Mouse (Mus musculus): ENCODE measurements at regions not wholly inside any gene's neighbourhood (a gene's known extent, or its start where the extent isn't known, plus 50 kb on each side); places are given as distances from the start of the nearest gene placed in this dataset.
A peak's percentile ranks its signal among the peaks of the same experiment; 100 is the strongest.

DNA sequence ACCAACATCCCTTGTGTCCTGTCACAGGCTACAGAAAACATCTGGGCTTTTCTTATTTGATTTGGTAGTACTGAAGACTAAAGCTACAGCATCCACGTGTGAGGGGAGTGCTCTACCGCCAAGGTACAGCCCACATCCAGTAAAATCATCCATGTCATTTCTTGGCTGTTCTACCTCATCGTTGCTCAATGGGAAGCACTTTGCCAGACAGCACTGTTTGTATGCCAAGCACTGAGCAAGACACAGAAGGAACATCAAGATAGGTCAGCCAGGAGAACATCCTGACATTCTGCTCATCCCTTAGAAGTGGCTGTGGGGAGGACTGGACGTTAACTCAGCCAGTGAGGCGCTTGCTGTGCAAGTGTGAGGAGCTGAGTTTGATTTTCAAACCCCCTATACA, 178.9 kb downstream of the Insig2 start:
- no peak for ATAC-seq (replicated peaks; ENCODE audit: poor library complexity)

DNA sequence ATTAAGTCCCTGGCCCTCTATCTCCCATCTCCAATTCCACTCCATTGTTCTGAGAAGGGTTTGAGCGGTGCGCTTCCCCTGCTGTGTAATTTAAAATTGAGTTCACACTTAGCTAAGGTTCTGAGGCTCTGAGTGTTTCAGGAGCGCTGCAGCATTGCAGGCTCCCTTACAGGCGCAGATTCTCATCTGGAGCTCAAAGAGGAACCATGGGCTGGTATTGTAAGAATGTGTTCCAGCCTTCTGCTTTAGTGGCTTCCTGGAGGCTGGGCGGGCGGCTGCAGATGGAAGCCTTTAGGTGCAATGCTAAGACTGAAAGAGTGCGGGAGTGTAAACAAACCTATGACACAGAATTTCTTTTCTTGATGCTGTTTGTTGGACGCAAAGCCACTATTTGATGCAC, 177.8 kb downstream of the Insig2 start:
- no peak for ATAC-seq (replicated peaks; ENCODE audit: poor library complexity)

GRCm38 (mm10) chr1:121168651-121169050, 163.7 kb downstream of the Insig2 start:
- no peak for ATAC-seq (replicated peaks; ENCODE audit: poor library complexity)

DNA sequence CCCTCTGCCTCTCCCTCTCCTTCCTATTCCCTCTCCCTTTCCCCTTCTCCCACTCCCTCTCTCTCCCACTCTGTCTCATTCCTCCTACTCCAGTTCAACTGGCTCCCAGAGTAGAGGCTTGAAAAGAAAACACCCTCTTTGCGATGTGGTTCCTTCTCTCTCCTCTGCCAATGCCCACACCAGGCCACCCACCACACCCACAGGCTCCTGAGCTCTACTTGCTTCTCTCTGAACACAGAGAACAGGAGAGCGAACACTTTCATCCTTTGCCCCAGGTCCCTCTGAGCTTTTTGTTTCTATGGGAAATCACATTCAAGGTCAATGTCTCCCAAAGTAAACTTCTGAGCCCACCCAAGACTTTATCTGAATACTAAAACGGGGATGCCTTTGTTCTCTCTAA, 155.8 kb downstream of the Insig2 start:
- ATAC-seq (replicated peaks; ENCODE audit: poor library complexity), result no peak

DNA sequence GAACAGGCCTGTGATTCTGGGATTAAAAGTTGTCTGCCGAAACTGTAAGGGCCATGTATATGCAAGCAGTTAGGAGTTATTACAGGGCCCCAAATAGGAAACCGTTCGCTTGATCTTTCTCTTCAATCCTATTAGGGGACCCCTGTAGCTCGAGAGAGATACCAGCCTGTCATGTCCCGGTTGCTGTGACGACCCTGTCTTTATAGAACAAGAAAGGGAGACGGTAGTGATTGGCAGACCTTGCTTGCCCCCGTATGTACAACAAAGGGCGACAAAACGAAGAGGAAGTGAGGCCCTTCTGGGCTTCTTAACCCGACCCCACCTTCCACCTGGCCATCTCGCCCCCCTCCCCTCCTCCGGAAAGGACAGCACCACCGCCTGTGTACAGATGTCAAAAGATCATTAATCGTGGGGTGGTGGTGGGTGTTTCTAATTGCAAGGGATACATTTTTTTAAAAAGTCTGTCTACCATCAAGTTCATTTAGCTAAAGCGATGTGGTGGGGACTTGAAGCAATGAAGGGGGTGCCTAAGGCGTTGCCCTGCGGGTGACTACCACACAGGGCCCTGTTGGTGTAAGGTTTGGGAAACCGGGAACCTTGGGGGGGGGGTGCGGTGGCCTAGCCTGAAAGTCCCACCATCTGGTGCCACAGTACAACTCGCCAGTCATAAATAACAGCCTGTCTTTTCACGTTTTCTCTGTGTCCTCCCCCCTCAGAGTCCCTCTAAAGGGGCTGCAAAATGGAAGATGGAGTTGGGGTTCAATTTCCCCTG, 155.1 kb downstream of the Insig2 start:
- ATAC-seq (replicated peaks; ENCODE audit: poor library complexity), result no peak

DNA sequence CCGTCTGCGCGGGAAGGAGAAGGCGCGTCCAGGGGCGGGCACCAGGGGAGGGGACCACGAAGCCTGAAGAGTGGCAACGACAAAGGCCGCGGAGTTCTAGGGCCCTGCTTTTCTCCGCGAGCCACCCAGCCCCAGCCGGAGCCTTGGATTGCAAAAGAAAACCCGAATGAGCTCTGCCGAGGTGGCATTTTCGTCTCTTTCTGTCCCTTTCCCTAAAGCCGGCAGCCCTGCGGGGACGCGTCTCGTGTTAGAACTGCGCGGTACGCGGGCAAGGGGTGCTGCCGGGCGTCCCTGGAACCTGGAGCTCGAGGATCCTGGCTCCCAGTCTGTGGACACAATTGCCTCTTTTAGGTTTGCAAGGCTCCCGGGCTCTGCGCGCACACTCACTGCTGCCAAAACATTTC, 154.5 kb downstream of the Insig2 start:
- no peak for ATAC-seq (replicated peaks; ENCODE audit: poor library complexity)

GRCm38 (mm10) chr1:121178611-121179245, 153.7 kb downstream of the Insig2 start:
- no peak for ATAC-seq (replicated peaks; ENCODE audit: poor library complexity)

DNA sequence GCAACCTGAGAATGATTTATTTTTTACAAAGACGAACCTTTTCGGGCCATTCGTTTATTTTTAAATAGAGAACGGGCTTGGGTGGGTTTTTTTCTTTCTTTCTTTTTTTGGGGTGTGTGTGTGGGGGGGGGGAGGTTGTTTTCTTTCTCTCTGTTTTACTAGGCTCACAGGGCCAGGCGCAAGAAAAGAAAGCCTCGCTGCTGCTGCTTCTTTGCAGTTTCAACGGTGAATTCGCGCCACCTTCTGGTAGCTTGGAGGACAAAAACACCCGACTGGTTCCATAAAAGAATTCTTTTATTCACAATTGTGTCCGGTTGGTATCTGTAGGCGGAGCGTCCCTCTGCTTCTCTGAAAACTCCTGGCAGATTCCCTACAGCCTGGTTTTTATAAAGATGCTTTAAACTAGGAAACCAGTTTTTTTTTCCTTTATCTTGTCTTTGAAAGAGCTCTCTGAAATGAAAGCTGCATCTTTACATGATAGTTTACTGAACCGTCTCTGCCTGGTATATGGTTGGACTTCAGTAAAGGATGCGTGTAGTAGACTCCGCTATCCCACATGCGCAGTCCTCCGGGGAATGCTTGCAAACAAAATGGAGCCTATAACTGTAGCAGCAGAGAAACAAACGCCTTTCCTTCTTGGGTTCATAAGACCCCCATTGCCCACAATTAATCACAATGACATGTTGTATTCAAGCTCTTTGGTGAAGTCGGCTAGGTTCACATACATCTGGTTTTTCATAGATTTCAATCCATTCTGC, 151.9 kb downstream of the Insig2 start:
- ATAC-seq (replicated peaks; ENCODE audit: poor library complexity), result peak; percentile 64

DNA sequence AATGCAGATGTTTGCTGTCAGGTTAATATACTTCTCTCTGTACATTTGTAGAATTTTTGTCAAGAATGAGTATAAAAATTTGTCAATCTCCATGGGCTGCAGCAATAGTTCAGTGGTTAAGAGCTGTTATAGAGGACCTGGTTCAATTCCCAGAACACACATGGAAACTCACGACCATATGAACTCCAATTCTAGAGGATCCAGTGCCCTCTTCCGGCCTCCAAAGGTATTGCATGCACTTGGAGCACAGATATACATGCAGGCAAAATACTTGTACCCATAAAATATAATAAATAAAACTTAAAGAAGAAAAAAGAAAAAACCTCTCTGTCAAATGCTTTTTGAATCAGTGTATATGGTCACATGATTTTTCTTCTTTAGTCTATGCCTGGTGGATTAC, 143.5 kb downstream of the Insig2 start:
- no peak for ATAC-seq (replicated peaks; ENCODE audit: poor library complexity)

DNA sequence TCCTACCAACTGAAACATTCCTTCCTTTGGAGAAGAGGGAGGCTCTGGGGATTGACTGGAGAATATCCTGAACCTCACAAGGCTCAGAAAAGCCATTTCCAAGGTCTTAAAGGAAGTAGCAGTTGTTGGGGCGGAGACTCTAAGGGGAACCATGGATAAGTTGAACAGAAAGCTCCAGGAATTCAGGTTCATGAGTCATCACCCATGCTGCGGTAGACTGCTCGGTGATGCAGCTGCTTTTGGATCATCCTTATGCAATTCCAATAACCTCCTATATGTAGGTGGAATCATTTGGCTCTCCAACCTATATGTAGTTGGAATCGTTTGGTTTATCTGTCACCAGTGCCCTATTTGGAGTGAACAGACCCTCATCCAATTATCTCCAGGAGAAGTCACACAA, 137.6 kb downstream of the Insig2 start:
- no peak for ATAC-seq (replicated peaks; ENCODE audit: poor library complexity)

DNA sequence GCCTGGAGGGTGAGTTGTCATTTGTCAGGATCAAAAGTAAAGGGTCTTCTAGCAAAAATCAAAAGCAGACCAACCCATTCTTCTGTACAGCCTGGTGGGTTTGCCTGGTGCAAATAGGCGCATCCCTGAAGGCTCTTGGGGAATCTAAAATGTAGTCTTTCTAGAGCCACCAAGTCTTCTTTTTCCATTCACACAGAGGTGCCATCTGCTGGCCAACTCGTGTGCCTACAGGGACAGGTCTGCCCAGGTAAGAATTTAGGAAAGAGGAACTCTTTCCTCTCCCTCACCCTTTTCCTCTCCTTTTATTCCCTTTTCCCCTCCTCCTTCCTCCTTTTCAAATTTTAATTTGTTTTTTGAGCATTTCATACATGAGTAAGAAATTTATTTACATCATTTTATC, 116.5 kb downstream of the Insig2 start:
- 0 out of 2 replicates have a peak, but pooled peaks have one; percentile 42 for ATAC-seq (replicated peaks; ENCODE audit: poor library complexity)

- ATAC-seq (replicated peaks; ENCODE audit: poor library complexity), result no peak
Observed at GRCm38 (mm10) chr1:121224250-121224649, 108.1 kb downstream of the Insig2 start.

- no peak for ATAC-seq (replicated peaks; ENCODE audit: poor library complexity)
Observed at GRCm38 (mm10) chr1:121226466-121227232, 105.7 kb downstream of the Insig2 start.

DNA sequence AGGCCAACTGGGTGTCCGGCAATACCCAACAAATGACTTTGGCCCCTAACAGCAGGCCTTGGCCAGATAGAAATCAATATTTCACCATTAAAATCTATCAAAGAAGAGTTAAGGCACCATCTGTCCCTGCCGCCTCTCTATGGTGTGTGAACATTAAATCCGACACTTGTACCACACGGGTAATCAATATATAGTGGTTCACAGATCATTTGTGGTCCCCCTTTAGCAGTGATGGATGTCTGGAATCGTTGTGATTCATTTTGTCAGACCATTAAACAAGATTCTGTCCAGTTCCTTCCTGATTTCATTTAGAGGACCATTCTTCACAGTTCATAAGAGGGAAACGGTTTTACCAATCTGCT, 105.2 kb downstream of the Insig2 start:
- ATAC-seq (replicated peaks; ENCODE audit: poor library complexity), result no peak

DNA sequence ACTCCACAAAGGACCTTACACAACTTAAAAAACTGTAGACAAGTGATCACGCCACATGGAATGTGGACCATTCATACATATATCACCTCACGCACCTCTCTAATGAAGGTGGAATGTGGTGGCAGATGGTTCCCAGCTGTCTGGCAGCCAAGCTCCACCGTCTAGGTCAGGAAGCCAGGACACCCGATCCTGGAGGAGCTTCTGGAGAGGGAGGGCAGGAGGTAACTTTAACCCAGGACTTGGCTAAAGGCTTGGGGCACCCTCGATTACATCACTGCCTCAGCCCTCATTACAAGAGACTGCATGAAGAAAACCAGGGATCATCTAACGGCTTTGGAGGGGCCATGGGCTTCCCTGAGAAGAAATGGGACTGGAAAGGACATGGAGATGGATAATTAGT, 88.8 kb downstream of the Insig2 start:
- ATAC-seq (replicated peaks; ENCODE audit: poor library complexity), result no peak

DNA sequence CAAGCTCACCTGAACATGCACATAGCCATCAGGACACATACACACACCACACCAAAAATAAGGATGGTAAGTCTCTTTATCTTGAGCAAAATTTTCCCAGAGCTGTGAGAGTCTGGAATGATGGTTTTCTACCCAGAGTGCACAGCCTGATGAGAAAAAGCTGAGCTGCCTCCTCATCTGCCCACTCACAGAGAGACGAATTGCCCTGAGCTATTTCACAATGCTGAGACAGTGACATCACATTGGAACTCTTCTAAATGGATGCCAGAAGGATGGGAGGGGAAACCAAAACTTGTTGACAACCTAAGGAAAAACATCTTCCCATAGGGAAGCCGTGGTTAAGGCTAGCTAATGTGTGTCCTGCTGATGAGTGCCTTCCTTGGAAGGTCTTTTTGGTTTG, 84.8 kb downstream of the Insig2 start:
- ATAC-seq (replicated peaks; ENCODE audit: poor library complexity), result no peak

DNA sequence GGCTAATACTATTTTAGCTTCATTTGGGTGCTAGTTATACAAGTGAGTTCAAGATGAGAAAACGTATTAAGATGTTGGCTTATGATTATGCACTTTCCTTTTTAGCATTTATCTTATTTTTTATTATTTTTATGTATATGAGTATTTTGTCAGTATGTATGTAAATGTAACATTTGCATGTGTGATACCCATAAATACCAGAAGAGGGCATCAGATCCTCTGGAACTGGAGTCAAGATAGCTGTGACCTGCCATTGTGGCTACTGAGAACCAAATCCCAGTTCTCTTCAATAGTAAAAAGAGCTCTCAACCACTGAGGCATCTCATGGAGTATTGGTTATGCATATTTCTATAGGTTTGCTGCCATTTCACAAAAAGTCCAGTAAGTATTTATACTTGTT, 83.3 kb downstream of the Insig2 start:
- peak; percentile 50; the same call in 1 of the 2 replicates for ATAC-seq (replicated peaks; ENCODE audit: poor library complexity)

DNA sequence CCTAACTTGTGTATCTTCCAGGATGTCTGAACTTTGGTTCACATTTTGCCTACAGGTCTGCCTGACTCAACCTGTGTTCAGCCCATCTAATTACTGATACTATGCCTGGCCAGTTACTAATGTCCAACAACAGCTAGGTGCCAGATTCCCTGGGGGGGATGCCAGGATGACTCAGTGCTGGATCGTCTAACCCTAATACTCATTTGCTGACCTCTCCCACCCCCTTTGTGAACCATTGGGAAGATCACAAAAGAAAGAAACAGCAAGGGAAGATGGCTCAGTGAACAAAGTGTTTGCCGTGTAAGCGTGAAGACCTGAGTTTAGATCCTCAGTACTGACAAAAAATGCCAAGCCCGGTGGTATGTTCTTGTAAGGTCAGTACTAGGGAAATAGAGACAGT, 81.7 kb downstream of the Insig2 start:
- ATAC-seq (replicated peaks; ENCODE audit: poor library complexity), result no peak

DNA sequence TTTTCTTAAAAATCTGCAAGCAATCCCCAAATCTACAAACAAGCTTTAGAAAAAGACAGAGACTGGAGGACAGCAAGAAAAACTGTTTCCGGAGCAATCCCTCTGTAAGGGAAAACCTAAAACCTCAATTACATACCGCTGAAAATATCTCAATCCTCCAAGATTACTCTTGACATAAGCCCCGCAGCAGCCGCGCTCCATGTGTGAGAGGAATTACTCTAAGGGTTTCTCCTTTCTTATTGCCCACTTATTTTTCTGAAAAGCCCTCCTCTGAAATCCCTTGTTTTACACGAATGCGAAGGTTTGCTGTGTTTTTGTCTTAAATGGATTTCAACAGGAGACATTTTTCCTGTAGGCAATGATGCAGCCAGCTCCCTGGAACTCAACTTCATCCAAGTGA, 80.3 kb downstream of the Insig2 start:
- ATAC-seq (replicated peaks; ENCODE audit: poor library complexity), result no peak

- no peak for ATAC-seq (replicated peaks; ENCODE audit: poor library complexity)
Observed at GRCm38 (mm10) chr1:121254196-121254595, 78.2 kb downstream of the Insig2 start.
